Mouse (Mus musculus) midbrain, embryonic 13.5 days (tissue): ENCODE measurements at regions not wholly inside any gene's neighbourhood (a gene's known extent, or its start where the extent isn't known, plus 50 kb on each side); places are given as distances from the start of the nearest gene placed in this dataset.
A peak's percentile ranks its signal among the peaks of the same experiment; 100 is the strongest.

ENCODE experiments used
- ATAC-seq: fragments of 200-750 bp; cut with Nextera tagmentation; 2 replicates; pipeline ENCODE4 v1.8.0; 2017; ENCODE audit warnings: mild to moderate bottlenecking, moderate TSS enrichment, moderate library complexity
- H3K27ac ChIP-seq: fragments of 300-500 bp; sonication (generic); 2 replicates; pipeline ENCODE4 v1.5.1; 2015; ENCODE audit warnings: inconsistent platforms, mild to moderate bottlenecking, moderate library complexity
- H3K27me3 ChIP-seq: fragments of 300-500 bp; sonication (generic); 2 replicates; pipeline ENCODE4 v1.6.1; 2015; ENCODE audit warnings: mild to moderate bottlenecking, inconsistent platforms
- H3K36me3 ChIP-seq: fragments of 300-500 bp; sonication (generic); 2 replicates; pipeline ENCODE4 v1.6.1; 2015; ENCODE audit warnings: mild to moderate bottlenecking, inconsistent platforms
- H3K4me1 ChIP-seq: fragments of 300-500 bp; sonication (generic); replicated peaks from 2 replicates; pipeline ENCODE4 v1.6.1; 2015; ENCODE audit warnings: inconsistent platforms
- H3K4me2 ChIP-seq: fragments of 300-500 bp; sonication (generic); replicated peaks from 2 replicates; pipeline ENCODE4 v1.6.1; 2015; ENCODE audit warnings: moderate library complexity, mild to moderate bottlenecking, inconsistent platforms
- H3K4me3 ChIP-seq: fragments of 300-500 bp; sonication (generic); replicated peaks from 2 replicates; pipeline ENCODE4 v1.5.1; 2015; ENCODE audit warnings: mild to moderate bottlenecking, inconsistent platforms
- H3K9ac ChIP-seq: fragments of 300-500 bp; sonication (generic); replicated peaks from 2 replicates; pipeline ENCODE4 v1.6.1; 2015; ENCODE audit warnings: mild to moderate bottlenecking, inconsistent platforms
- H3K9me3 ChIP-seq: fragments of 300-500 bp; sonication (generic); 2 replicates; pipeline ENCODE4 v1.6.1; 2016; ENCODE audit warnings: mild to moderate bottlenecking, inconsistent platforms
- WGBS: fragments of 180-500 bp; shearing (Covaris S2); methylation state at CpG from one replicate; pipeline ENCODE4 v1.1.7; 2015; 5-methylcytosine and 5-hydroxymethylcytosine counted together

DNA sequence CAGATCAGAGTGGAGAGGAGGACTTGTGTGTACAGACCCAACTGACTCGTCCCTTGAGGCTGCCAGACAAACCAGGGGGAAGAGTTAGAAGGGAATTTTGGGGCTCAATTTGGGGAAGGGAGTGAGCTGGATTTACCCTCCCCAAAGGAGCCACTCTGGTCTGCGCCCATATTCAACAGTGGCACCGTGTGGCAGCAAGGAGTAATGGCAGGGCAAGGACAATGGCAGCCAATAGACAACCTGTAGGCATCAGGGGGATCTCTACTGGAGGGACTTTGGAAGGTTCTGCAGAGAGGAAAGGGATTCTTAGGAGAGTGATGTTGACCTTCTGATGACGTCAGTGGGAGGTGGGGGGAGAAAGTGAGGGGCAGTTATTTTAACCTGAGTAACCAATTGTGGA is 1590.7 kb upstream of the Gulo start:
- 29% methylated on average over 4 of the region's 4 CpGs for WGBS
- no peak for ATAC-seq
- no peak overlapping the region for H3K4me3 ChIP-seq

DNA sequence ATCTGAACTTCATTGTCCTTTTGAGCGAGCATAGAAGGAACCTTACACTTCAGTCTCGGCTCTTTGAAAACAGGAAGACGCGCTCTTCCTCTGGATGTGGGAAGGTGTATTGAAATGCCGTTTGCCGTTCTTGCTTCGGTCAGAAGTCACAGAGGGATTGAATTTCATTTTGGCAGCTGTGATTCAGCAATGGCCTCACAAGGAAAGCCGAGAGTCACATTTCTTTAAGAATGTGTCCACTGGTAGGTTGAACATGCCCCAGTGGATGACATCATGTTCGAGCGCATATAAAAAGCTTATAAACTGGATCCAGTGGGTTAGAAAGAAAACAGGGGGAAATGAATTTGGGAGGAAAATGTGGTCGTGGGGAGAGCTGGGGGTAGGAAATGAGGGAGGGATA is 1579.6 kb upstream of the Gulo start:
- H3K4me2 ChIP-seq = no peak overlapping the region
- 94% methylated on average over 11 of the region's 11 CpGs for WGBS

More for the DNA sequence above, 1590.7 kb upstream of the Gulo start:
- H3K4me1 ChIP-seq = no peaks in the 10 kb centered on the region
- H3K4me2 ChIP-seq = no peak overlapping the region
- H3K27me3 ChIP-seq = 0 out of 2 replicates have a peak, but pooled peaks cover 4% of the 10 kb centered on the region
- no peaks in the 10 kb centered on the region for H3K9me3 ChIP-seq
- H3K36me3 ChIP-seq = no peaks in the 10 kb centered on the region
- H3K9ac ChIP-seq = no peak overlapping the region
- H3K27ac ChIP-seq = no peak overlapping the region

DNA sequence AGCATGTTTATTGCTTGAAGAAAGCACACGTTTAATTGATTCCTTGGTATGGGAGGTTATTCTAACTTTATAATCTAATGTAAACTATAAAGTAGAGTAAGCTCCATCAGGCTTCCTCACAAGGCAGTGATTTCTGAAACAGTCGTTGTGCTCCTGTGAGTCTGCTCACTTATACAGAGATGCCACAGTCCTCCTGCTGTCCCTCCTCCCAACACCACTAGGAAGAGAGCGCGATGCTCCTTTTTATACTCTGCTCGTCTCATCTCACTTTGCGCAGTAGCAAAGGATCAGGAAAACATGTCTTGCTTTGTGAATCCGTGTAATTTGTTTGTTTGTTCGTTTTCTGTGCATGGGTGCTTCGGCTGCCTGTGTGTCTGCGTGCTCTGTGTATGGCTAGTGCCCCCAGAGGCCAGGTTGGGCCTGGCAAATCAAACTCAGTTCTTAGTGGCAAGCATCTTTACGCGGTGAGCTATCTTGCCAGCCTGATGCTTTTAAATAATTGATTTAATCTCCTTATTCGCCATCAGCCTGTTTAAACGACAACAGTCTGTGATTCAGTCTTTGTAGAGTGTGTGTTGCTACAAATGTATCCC is 1575.5 kb upstream of the Gulo start:
- no peaks in the 10 kb centered on the region for H3K9me3 ChIP-seq
- WGBS = 37% methylated on average over 14 of the region's 14 CpGs
- no peak overlapping the region for H3K9ac ChIP-seq
- H3K27ac ChIP-seq = no peak overlapping the region
- no peak for ATAC-seq
- no peaks in the 10 kb centered on the region for H3K27me3 ChIP-seq
- peaks cover 10% of the 10 kb centered on the region for H3K4me1 ChIP-seq
- H3K4me3 ChIP-seq = no peak overlapping the region
- H3K4me2 ChIP-seq = no peak overlapping the region
- H3K36me3 ChIP-seq = no peaks in the 10 kb centered on the region

More for the DNA sequence above, 1579.6 kb upstream of the Gulo start:
- Histone ChIP-seq H3K9ac (no peak overlapping the region), H3K27ac (no peak overlapping the region), H3K36me3 (no peaks in the 10 kb centered on the region), H3K9me3 (no peaks in the 10 kb centered on the region), H3K4me1 (no peaks in the 10 kb centered on the region), H3K27me3 (no peaks in the 10 kb centered on the region), H3K4me3 (no peak overlapping the region)
- no peak for ATAC-seq

DNA sequence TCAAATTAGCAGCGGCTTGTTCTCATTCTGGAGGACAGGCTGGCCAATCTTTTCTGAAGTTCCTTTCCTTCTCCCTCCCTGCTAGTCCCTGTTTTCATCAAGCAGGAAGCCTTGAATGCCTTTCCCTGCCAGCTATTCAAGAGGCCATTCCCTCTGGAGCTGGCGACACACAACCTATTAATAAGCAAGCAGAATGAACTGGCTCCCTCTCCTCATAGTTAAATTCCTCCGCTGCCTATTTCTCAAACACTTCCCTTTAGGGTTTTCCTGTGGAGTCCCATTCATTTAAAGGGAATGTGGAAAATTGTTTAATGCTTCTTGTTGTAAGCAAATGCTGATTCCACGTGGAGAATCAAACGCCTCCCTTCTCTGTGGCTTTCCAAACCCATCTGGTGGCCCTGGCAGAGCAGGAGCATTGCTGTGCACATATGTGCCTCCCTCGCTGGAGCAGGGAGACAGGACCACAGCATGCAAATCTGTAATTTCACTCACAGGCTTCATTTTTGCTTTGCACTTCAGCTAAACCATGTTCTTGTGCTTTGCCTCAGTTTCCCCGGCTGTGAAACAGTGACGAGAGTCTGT is 1573.3 kb upstream of the Gulo start:
- H3K9ac ChIP-seq = no peak overlapping the region
- no peaks in the 10 kb centered on the region; the same call in 1 of the 2 replicates for H3K9me3 ChIP-seq
- no peaks in the 10 kb centered on the region for H3K27me3 ChIP-seq
- H3K4me2 ChIP-seq = no peak overlapping the region
- no peaks in the 10 kb centered on the region for H3K36me3 ChIP-seq
- H3K4me1 ChIP-seq = peaks cover 10% of the 10 kb centered on the region
- WGBS = 70% methylated on average over 8 of the region's 8 CpGs
- peak overlapping the region; percentile 44; the same call in 1 of the 2 replicates for H3K27ac ChIP-seq
- H3K4me3 ChIP-seq = no peak overlapping the region
- ATAC-seq = no peak

DNA sequence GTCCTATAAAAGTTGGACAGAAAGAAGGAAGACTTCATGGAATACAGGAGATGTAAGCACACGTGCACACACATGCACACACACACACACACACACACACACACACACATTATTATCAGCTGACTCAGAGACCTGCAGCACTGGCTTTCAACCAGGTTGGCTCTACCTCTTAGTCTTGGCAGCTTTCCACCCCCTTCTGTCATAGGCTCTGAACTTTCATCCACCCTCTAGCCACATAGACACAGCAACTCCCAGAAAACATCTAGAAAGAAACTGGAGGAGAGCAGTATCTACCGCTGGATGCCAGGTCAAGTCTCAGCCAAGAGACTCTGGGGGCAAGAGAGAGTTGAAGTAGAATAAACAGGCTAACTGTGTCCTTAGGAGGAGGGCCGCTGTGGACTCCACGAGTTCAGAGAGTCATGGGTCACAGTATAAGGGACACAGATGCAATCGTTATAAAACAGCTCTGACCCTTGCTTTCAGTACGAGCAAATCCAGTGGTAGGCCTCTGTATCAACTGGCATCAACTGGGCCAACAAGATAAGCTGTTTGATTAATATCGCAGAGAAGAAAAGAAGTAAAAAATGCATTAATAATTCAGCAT is 1565.4 kb upstream of the Gulo start:
- H3K27me3 ChIP-seq = 0 out of 2 replicates have a peak, but pooled peaks cover 4% of the 10 kb centered on the region
- no peak overlapping the region for H3K4me2 ChIP-seq
- no peak overlapping the region for H3K4me3 ChIP-seq
- ATAC-seq = no peak
- no peak overlapping the region for H3K27ac ChIP-seq
- H3K9me3 ChIP-seq = no peaks in the 10 kb centered on the region; the same call in 1 of the 2 replicates
- H3K9ac ChIP-seq = no peak overlapping the region
- H3K4me1 ChIP-seq = peaks cover 8% of the 10 kb centered on the region
- 87% methylated on average over 7 of the region's 7 CpGs for WGBS
- H3K36me3 ChIP-seq = no peaks in the 10 kb centered on the region

- Histone ChIP-seq H3K4me3 (no peak overlapping the region), H3K9me3 (no peaks in the 10 kb centered on the region), H3K9ac (no peak overlapping the region), H3K4me2 (no peak overlapping the region), H3K27me3 (0 out of 2 replicates have a peak, but pooled peaks cover 4% of the 10 kb centered on the region), H3K27ac (no peak overlapping the region), H3K36me3 (no peaks in the 10 kb centered on the region), H3K4me1 (peaks cover 13% of the 10 kb centered on the region)
- 48% methylated on average over 12 of the region's 12 CpGs for WGBS
- no peak for ATAC-seq
Observed at GRCm38 (mm10) chr14:67573451-67573995, 1564.5 kb upstream of the Gulo start.

GRCm38 (mm10) chr14:67569744-67570322 is 1560.8 kb upstream of the Gulo start:
- Histone ChIP-seq H3K4me2 (peak overlapping the region; percentile 5; the same call in 1 of the 2 replicates), H3K4me1 (peaks cover 13% of the 10 kb centered on the region), H3K36me3 (no peaks in the 10 kb centered on the region), H3K27me3 (peaks cover 7% of the 10 kb centered on the region; the same call in 1 of the 2 replicates), H3K4me3 (no peak overlapping the region), H3K9ac (no peak overlapping the region), H3K27ac (no peak overlapping the region), H3K9me3 (no peaks in the 10 kb centered on the region)
- WGBS = 35% methylated on average over 17 of the region's 17 CpGs
- ATAC-seq = peak; percentile 63; the same call in 1 of the 2 replicates

GRCm38 (mm10) chr14:67568896-67569743 is 1560.1 kb upstream of the Gulo start:
- Histone ChIP-seq H3K27ac (no peak overlapping the region), H3K27me3 (peaks cover 7% of the 10 kb centered on the region; the same call in 1 of the 2 replicates), H3K9me3 (no peaks in the 10 kb centered on the region), H3K4me1 (peaks cover 13% of the 10 kb centered on the region), H3K9ac (no peak overlapping the region), H3K4me3 (no peak overlapping the region), H3K36me3 (no peaks in the 10 kb centered on the region), H3K4me2 (peak overlapping the region; percentile 5; the same call in 1 of the 2 replicates)
- 34% methylated on average over 22 of the region's 22 CpGs for WGBS
- ATAC-seq = no peak

GRCm38 (mm10) chr14:67554897-67555296 is 1545.9 kb upstream of the Gulo start:
- H3K36me3 ChIP-seq = no peaks in the 10 kb centered on the region
- H3K4me1 ChIP-seq = peaks cover 15% of the 10 kb centered on the region
- 0 out of 2 replicates have a peak, but pooled peaks cover 4% of the 10 kb centered on the region for H3K27me3 ChIP-seq
- no peak overlapping the region for H3K4me2 ChIP-seq
- no peak overlapping the region for H3K4me3 ChIP-seq
- 72% methylated on average over 7 of the region's 7 CpGs for WGBS
- peak; percentile 34; the same call in 1 of the 2 replicates for ATAC-seq
- H3K27ac ChIP-seq = no peak overlapping the region
- no peaks in the 10 kb centered on the region for H3K9me3 ChIP-seq
- H3K9ac ChIP-seq = no peak overlapping the region

DNA sequence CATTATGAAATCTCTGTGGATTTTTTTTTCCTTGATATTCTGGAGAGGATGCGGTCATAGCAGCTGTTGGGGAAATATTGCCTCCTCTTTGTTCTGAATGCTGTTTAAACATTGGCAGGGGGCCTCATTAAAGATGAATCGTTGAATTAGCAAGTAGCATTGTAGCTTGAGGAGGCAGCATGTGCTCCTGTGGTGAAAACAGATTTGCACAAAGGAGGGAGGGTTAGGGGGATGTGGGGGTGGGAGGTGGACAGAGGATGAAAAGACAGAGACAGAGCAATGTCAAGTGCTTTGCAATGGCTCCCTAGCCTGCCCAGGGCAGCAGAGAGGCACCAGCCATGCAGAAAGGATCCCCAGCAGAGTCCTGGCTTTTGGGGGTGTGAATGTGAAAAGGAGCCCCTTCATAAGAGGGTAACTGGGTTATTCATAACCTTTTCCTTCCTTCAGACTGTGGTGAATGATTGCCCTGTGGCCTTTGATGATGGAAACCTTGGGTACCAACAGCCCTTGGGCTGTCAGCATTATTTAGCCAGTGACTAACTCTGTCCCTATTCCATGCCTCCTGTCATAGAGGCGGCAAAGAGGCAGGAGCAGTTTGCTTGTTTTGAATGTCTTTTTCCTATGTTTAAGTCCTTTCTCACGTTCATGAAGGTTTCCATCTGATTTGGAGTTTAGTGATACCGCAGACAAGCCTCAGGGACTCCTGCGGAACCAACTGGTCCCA is 1541.6 kb upstream of the Gulo start:
- H3K27me3 ChIP-seq = no peaks in the 10 kb centered on the region
- H3K36me3 ChIP-seq = no peaks in the 10 kb centered on the region
- peak; percentile 88 for ATAC-seq
- peak overlapping the region; percentile 89 for H3K27ac ChIP-seq
- no peaks in the 10 kb centered on the region for H3K9me3 ChIP-seq
- H3K4me2 ChIP-seq = no peak overlapping the region
- peaks cover 15% of the 10 kb centered on the region for H3K4me1 ChIP-seq
- 54% methylated on average over 6 of the region's 6 CpGs for WGBS
- H3K9ac ChIP-seq = no peak overlapping the region
- no peak overlapping the region for H3K4me3 ChIP-seq

DNA sequence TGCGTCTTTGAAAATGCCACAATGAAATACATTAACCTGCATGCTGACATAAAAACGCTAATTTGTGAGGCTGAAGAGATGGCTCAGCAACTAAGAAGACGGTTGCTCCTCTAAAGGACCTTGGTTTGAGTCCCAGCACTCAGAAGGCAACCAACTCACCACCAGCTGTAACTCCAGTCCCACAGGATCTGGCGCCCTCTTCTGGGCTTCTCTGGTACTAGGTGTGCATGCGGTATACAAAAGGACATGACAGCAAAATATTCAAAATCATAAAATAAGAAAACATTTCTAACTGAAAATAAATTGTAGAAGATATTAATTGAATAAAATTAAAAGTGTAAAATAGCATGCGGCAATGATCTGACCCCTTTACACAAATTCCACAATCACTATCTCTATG is 1539.7 kb upstream of the Gulo start:
- 89% methylated on average over 6 of the region's 6 CpGs for WGBS
- H3K36me3 ChIP-seq = no peaks in the 10 kb centered on the region

More for the DNA sequence above, 1539.7 kb upstream of the Gulo start:
- no peak overlapping the region for H3K27ac ChIP-seq
- no peak overlapping the region for H3K9ac ChIP-seq
- no peaks in the 10 kb centered on the region for H3K27me3 ChIP-seq
- H3K9me3 ChIP-seq = peaks cover 5% of the 10 kb centered on the region; the same call in 1 of the 2 replicates
- H3K4me3 ChIP-seq = no peak overlapping the region
- no peak for ATAC-seq
- no peak overlapping the region for H3K4me2 ChIP-seq
- peaks cover 15% of the 10 kb centered on the region for H3K4me1 ChIP-seq
